Mouse (Mus musculus) spleen, postnatal 36 days (tissue): ENCODE measurements around the gene Oog1.
"Not testable (repeated sequence)": the region's sequence is repeated elsewhere in the genome, so short reads cannot be mapped to it uniquely, and the experiment has no call there.

ENCODE experiments used
- DNase-seq, 2 experiments: peaks; one replicate each; pipeline ENCODE4 v3.0.0; 2022; ENCODE audit warnings: low spot score in 2 of 2, mixed read lengths in 1 of 2

The Oog1 gene

GRCm38 (mm10) chr12:87602388-87602787 is at the start of gene Oog1:
Gene Oog1, plus strand, starts transcription at chr12:87602688.
- not testable (repeated sequence) for DNase-seq

- DNase-seq, result not testable (repeated sequence)
Measured at GRCm38 (mm10) chr12:87601388-87601787, 1.1 kb upstream of the Oog1 start.

GRCm38 (mm10) chr12:87618569-87618968 is 16.1 kb downstream of the Oog1 start, which contains the start of gene Gm4027:
Gene Gm4027, plus strand, starts transcription at chr12:87618869.
- not testable (repeated sequence) for DNase-seq

GRCm38 (mm10) chr12:87644520-87644919 is 42.0 kb downstream of the Oog1 start, which contains the start of gene Gm16381:
Gene Gm16381, minus strand, starts transcription at chr12:87644620.
- not testable (repeated sequence) for DNase-seq

GRCm38 (mm10) chr12:87652916-87653703 is 50.6 kb downstream of the Oog1 start:
- not testable (repeated sequence) for DNase-seq
